Mouse (Mus musculus) layer of hippocampus, postnatal 25 days (tissue): Measurements from ENCODE around the gene Slc4a3. TPM values are rescaled to one million over a fixed set of nuclear protein-coding genes. Genes with fewer than 3 reads are reported as not detected.

Experiments
- DNase-seq, 2 experiments: peaks; one replicate each; pipeline ENCODE4 v3.0.0; 2022; ENCODE audit warnings: mixed read lengths in 2 of 2, low spot score in 1 of 2; ENCODE audit errors: extremely low spot score in 1 of 2
- total RNA-seq, 2 experiments: library from RNA; stranded (reverse); gene quantifications; 2 replicates each; pipeline ENCODE4 v1.2.3; 2021

Gene Slc4a3
- total RNA-seq, 2 experiments from 2014 or later: 111 to 114 TPM

- no peak for DNase-seq
These were observed 48.8 kb downstream of the Slc4a3 start for GRCm38 (mm10) chr1:75594836-75595235.

GRCm38 (mm10) chr1:75595930-75596329, 49.9 kb downstream of the Slc4a3 start:
- DNase-seq: no peak

GRCm38 (mm10) chr1:75596906-75597305, 50.8 kb downstream of the Slc4a3 start:
- DNase-seq: no peak

GRCm38 (mm10) chr1:75597622-75598021, 51.6 kb downstream of the Slc4a3 start:
- DNase-seq: peak; percentile 49 to 82

GRCm38 (mm10) chr1:75601738-75602137, 55.7 kb downstream of the Slc4a3 start:
- DNase-seq: no peak

- no peak for DNase-seq
These were observed 57.5 kb downstream of the Slc4a3 start for GRCm38 (mm10) chr1:75603584-75603983.

GRCm38 (mm10) chr1:75608225-75608624, 62.2 kb downstream of the Slc4a3 start:
- no peak for DNase-seq

- DNase-seq: no peak
These were observed 62.7 kb downstream of the Slc4a3 start for GRCm38 (mm10) chr1:75608625-75609263.

GRCm38 (mm10) chr1:75609264-75609662, 63.2 kb downstream of the Slc4a3 start:
- DNase-seq: no peak

- no peak for DNase-seq
These were observed 64.5 kb downstream of the Slc4a3 start for GRCm38 (mm10) chr1:75610553-75610952.

Other genes with a start within 250 kb of the Slc4a3 start
- gene Dnpep, start 228.3 kb upstream of the Slc4a3 start, total RNA-seq: 10 to 100 TPM; 43.3 to 49.5 TPM
- gene Des, start 185.9 kb upstream of the Slc4a3 start, total RNA-seq: 1 to 10 TPM in 1 of 2 experiments, under 1 TPM in 1; 0.94 to 1.2 TPM
- 100 to 1,000 TPM; 154 to 196 TPM for gene Speg, start 171.0 kb upstream of the Slc4a3 start, total RNA-seq
- gene Gmppa, start 110.3 kb upstream of the Slc4a3 start, total RNA-seq: 10 to 100 TPM; 60.5 to 66.7 TPM
- gene Asic4, start 95.8 kb upstream of the Slc4a3 start, total RNA-seq: 1 to 10 TPM; 8.9 to 9.9 TPM
- gene Chpf, start 67.0 kb upstream of the Slc4a3 start, total RNA-seq: 10 to 100 TPM; 77.2 to 82.8 TPM
- gene Tmem198, start 66.7 kb upstream of the Slc4a3 start, total RNA-seq: 10 to 100 TPM; 70.3 to 73.8 TPM
- gene Obsl1, start 39.8 kb upstream of the Slc4a3 start, total RNA-seq: 10 to 100 TPM; 18.9 to 20.2 TPM
- 10 to 100 TPM; 11.3 to 19.9 TPM for gene Inha, start 39.2 kb upstream of the Slc4a3 start, total RNA-seq
- gene Stk11ip, start 24.7 kb upstream of the Slc4a3 start, total RNA-seq: 10 to 100 TPM; 20.6 to 25.5 TPM